Mouse (Mus musculus) thymus, postnatal 25 days (tissue): ENCODE data around the gene G3bp1.

ENCODE experiments used
- DNase-seq: peaks from one replicate; pipeline ENCODE4 v3.0.0; 2022

G3bp1 gene

DNA sequence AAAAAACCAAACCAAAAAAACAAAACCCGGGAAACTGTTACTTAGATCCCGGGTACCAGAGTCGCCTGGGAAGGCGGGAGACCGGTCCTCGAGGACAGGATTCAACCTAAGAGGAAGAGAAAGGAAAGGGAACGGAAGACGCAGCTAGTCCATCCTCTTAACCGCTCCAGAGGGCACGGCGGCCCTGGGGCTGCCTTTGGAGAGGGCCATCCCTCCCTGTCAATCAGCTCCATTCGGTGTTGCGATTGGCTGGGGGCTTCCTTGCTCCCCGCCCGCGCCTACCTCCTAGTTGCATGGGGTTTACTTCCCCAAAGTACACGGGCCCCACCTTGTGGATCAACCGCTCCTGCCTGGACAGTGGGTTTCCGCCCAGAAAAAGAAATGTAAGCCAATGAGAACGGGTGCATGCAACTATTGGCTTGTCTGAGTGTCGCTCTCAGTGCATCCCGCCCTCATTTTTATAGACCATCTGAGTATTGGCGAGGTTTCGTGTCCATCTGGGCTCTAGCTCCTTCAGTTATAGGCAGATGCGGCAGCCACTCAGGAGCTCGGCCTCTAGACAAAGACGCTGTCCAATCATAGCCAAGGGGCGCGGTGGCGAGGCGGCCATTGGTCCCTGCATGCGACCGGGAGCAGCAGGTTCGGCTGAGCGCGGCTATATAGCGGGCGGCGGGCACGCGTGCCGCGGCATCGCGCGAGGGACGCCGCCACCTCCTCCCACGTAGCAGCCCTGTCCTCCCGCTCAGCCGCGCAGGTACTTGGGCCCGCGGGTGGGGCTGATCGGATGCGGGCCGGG lies at the start of gene G3bp1:
Gene G3bp1 (plus strand): TSS at position 638 of the 796 bp plus-strand sequence.
- DNase-seq, result peak; percentile 99

DNA sequence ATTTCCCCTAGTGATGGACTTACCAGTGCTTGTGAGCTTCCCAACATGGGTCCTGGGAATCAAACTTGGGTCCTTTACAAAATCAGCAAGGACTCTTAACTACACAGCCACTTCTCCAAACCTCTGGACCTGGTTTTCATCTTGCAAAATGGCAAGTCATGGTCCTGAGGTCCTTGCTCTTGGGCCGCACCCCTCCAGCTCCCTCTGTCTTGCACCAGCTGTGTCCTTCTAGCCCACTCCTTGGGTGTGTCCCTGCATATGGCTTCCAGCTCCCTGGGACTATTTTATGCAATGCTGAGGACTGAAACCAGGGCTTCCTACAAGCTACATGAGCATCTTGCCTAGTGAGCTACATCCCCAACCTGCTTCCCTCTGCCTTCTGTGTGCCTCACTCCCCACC lies 46.5 kb upstream of the G3bp1 start, which contains the start of gene Sparc:
Gene Sparc (minus strand): TSS at position 206 of the 400 bp plus-strand sequence.
- no peak for DNase-seq

DNA sequence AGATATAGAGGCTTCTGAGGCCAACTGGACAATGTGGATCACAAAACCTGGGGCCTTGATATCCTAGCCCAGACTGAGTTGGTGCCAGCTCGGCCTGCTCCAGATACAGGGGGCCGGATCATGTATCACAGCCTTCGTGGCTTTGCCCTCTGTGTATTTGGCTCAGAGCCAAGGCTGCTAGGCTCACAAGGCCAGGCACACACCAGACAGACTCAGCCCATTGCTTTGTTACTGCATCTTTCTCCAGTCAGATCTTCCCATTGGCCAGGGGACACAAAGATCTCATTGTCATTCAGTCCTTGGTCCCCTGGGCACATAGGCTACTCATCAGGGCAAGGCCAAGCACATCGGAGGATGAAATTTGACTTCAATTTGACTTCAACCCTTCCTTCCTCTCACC lies 45.7 kb upstream of the G3bp1 start:
- no peak for DNase-seq

DNA sequence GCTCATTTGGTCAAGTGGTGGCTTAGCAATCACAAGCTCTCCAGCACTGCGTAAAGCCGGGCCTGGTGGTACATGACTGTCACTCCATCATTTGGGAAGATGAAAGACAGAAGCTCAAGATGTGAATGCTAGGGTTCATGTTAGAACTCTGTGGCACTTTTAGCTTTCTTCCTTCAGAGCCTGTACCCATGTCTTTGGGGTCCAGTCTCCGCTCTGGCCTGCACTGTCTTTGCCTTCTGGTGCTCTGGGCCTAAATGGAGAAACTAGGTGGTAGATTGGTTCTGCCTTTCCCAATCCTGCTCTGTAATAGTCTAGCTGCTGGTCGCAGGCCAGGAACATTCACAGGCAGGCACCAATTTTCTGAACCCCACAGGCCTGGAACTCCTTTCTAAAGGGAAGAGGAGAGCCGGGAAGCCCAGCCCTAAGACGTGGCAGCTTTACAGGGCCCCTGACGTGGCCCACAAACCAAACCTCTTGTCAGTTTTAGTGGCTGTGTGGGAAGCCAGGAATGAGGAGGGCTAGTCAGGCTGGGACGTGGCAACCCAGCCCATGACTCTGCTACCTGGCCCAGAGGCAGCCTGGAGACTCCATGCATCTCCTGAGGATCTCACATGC lies 44.6 kb upstream of the G3bp1 start:
- DNase-seq, result no peak

DNA sequence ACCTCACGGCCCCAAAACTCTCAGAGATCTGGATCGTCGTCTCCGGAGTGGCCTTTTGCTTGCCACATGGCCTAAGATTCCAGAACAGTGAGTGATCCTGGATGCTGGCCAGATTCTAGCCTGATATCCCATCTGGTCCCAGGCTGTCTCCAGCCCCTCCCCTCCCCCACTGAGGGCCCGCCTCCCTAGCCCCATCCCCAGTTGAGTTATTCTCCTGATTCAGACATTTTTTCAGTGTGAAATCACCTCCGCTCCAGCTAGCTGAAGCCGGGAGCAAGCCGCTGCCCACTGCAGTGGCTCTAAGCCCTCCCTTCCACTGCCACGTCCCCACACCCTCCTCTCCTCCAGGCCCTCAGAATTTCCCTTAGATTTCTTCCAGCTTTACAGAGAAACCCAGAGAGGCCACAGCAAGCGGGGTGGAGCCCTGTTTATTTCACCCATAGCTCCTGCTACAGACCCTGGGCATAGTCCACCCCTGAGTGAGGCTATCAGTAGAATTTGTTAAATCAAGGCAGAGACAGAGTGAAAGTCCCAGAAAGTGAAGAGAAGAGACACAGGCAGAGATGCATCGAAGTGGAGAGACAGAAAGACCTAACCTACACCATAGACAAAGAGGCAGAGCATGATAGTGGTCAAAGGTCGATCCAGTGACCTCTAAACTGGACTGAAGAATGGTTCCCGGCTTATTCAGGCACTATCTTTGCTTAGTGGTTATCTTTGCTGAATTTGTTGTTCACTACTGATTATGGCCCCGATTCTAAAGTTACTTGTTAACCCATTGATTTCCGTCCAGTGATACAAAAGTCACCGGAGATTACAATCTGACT lies 41.1 kb upstream of the G3bp1 start:
- no peak for DNase-seq

DNA sequence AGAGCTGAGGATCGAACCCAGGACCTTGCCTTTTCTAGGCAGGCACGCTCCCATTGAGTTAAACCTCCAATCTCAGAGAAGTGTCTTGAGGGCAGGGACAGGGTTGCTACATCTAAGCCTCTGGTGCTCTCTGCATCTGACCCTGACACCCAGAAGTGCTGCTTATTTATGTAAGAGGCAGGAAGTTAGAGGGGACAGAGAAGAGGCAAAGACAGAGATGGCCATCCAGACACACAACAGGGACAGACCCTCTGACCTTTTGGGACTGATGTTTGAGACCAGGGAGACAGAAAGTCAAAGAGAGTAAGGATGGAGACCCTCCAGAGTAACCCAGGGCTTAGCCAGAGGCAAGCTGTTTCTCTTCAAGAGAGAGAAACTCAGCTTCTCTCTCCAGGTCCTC lies 39.5 kb upstream of the G3bp1 start:
- DNase-seq, result no peak

DNA sequence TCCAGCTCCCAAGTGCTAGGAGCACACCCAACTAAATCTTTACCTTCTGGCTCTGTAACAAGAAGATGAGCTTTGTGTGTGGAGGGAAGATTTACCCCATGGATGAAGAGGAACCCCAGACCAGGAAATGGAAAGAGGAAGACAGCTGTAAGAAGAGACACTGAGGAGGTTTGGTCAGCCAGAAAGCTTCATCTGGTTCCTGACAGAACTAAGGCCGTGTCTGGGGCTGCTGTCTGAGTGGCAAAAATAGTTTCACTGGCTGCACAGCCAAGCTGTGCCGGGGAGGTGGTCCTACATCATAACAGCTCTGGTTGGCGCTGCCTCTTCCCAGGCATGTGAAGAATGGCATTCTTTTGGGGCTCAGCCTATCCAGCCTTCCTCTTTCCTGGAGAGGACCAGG lies 36.5 kb upstream of the G3bp1 start:
- no peak for DNase-seq

DNA sequence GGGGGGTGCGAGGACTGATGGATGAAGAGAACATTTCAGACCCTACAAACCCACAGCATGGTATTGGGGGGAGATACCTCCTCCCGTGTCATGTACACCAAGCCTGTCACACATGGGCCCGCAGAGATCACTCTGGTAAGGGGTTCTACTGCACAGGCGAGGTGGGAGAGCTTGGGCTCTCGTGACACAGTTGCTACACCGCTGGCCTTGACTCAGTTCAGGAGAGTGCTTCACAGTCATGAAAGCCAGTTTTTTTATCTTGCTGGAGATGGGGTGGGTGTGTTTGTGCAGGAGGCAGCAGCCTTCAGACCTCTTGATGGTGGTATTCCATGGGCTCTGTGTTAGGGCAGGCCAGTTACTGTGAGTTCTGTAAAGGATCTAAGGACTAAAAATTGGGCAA lies 33.4 kb upstream of the G3bp1 start:
- no peak for DNase-seq

DNA sequence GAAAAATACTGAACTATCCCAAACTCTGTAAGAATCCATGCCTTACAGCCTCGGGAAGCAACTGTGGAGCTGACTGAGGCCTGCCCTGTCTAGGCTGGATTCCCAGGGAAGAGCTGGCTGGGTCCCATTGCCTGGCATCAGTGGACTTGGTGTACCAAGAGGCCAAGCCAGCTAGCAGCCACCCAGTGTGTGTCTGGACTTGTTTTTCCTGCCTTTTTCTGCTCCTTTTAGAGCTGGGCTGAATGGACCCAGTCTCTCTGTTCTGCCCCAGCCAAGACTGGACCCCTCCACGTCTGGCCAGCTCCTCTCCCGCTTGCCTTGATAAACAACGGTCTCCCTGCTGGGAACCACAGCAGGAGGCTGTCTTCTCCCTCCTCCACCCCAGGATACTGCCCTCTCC lies 31.5 kb upstream of the G3bp1 start:
- DNase-seq, result no peak

DNA sequence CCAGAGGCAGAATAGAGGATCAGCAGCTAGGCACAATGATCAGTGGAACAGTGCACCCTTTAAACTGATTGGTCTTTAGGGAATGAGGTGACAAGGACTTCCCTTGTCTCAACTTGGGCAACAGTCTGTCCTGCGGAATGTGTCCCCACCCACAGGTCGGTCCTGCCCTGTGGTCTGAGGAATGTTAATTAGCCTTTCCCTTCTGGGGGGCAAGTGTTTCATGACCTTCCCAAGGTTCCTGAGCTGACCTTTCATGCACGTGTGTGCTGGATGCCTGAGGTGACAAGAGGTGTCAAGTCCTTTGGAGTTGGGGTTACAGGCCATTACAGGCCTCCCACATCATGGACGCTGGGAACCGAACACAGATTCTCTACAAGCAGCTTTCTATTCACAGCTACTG lies 29.8 kb upstream of the G3bp1 start:
- DNase-seq, result no peak

DNA sequence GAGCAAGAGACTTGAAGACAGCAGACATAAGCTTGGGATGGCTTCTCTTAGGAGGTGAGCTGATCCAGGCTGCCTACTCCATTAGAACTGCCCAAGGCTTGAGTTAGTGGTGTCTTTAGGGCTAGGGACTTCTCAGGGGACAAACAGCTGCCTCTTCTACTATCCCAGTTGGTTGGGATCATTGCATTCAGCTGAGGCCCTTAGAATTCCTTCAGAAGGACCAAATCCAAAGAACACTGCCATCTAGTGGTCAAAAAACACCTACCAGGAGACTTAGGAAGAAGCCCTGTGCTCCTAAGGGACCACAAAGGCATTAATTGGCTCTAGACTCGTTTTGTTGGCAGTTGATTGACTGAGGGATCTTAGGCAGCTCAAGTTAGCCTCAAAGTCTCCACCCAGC lies 24.7 kb upstream of the G3bp1 start:
- no peak for DNase-seq

DNA sequence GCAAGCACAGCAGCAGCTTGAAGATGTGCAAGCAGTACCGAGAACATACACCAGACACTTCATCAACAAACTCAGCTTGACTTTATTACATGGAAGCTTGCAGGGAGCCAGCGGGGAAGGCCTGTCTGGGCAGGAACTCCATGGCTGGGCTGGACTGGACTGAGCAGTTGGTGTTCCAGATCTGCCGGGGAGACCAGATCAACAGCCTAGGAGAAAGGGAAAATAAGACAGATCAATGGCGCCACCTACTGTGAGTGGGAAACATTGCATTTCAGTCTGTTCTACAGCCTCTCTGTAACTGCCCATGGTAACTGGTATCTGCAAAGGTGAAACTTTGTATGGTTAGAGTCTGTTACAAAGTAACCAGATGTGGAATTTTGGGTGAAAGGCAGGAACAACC lies 22.9 kb upstream of the G3bp1 start:
- DNase-seq, result peak; percentile 57

DNA sequence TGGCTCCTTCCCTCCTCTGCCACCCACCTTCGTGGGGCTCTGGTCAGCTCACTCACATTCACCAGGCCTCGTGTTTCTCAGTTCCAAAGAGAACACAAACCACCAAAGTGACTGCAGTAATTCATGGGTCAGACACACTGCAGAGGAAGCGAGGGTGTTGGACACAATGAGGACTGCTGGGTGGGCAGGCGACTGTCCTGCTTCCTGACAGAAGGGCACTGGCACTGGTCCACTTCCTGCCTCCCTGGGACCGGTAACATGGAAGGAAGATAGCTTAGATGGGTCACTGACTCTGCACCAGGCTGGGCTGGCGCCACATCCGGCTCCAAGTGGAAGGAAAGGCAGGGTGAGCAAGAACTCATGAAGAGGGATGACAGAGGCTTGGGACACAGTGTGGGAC lies 20.0 kb upstream of the G3bp1 start:
- no peak for DNase-seq

DNA sequence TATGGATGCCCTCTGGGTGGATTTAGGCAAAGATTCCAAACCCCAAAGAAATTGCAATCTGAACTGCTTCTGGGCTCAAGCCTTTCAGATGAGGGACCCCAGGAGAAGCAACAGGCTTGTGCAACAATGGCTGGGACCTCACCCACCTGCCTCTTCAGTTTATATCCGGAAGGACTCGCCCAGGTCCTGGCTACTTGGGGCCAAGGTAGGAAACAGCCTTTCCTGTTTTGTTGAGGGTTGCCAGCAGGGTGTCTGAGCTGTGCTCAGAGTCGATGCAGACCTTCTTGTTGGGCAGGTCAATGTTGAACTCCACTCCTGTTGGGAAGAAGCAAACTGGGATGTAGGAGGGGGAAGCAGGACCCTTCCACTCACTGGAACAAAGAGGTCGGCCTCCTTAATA lies 19.2 kb upstream of the G3bp1 start:
- DNase-seq, result no peak

DNA sequence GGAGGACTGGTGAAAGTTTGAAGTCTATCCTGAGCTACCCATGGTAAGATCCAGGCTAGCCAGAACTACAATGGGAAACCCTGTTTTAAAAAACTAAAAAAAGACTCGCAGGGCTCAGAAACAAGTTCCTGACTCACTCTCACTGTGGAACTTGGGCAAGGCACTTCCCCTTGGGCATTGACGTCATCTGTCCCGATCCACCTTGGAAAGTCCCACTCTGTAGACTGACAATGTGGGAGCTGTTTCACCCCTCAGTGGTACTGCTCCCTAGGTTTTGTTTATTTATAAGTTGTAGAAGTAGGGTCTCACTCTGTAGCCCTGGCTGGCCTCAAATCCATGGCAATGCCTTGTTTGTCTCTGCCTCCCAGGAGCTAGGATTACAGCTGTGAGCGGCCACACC lies 15.8 kb upstream of the G3bp1 start:
- no peak for DNase-seq

DNA sequence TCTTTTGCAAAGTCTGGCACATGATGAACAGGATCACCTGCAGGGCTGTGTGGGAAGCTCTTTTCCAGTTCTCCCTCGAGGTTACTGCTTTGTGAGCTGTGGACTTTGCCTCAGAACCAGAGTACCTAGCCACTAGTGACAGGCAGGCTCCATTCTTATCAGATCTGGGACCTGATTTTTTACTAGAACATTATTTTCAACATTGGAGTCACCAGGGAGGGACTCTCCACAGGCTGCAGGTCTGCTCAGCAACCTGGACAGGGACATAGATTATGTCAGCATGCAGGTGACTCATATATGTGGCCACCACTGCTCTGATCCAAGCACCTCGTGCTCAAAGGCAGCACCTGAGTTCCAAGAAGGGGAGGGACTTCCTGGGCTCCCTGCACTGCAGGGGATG lies 14.3 kb upstream of the G3bp1 start:
- no peak for DNase-seq

DNA sequence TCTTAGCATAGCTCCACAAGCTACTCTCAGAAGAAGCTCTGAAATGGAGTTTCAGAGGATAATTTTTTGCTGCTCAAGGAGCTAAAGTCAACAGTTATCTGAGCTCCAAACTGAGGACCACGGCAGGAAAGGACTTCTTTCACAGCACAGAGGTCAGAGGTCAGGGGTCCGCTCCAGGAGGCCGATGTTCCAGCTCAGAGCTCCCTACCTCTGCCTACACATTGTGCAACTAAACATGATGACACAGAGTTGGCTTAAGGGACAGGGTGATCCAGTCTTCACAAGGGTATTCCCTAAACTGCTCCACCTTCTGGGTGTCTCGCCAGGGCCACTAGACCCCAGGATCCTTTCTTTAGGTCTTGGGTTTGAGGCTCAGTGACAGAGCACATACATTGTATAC lies 11.0 kb upstream of the G3bp1 start:
- DNase-seq, result no peak

DNA sequence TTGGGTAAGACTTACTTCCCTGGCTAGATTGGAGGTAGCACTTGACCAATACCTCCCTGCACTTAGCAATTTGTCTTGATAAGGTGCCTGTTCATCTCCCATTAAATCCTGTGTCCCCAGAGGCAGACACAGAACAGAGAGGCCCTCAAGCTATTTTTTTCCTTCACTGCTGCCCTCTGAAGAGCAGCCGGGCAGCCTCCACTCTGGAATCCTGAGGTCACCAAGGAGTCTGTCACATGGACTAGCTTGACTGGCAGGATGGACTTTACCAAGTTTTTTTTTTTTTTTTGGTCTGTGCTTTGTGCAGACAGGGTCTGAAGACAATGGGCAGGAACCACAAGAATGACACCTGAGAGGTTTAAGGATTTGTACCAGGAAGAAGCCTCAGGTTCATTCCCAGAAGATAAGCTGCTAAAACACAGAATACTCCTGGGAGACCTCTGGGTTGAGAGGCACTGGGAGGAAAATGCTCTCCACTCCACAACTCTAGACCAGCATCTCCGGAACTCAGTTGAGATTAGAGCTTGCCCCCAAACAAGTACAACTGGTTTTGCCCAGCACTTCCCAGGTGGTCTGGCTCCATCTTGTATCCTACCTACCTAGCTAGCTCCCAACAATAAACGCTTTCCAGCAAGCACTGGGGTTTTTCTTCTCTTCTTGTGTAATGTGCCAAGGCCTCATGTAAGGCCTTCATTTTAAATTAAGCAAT lies 9.5 kb upstream of the G3bp1 start:
- DNase-seq, result no peak

DNA sequence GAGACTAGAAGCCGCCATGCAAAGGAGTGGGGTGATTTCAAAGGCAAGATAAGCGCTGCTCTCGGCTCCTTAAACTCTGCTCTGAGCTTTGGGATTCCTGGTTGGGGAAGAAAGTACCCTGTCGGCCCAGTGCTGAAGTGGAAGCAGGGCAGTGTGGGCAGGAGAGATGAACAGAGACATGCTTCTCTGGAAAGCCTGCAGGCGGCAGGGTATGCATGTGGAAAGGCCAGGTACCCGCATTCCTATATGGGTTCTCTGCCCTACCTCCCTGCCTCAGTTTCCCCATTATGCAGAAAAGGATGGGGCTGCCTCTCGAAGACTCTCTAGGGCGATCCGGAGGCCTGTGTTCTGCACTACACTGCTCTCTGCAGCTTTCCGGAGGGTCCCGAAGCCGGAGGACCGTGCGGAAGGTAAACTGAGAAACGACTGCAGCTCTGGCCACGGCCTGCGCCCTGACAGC lies 8.9 kb upstream of the G3bp1 start:
- no peak for DNase-seq

DNA sequence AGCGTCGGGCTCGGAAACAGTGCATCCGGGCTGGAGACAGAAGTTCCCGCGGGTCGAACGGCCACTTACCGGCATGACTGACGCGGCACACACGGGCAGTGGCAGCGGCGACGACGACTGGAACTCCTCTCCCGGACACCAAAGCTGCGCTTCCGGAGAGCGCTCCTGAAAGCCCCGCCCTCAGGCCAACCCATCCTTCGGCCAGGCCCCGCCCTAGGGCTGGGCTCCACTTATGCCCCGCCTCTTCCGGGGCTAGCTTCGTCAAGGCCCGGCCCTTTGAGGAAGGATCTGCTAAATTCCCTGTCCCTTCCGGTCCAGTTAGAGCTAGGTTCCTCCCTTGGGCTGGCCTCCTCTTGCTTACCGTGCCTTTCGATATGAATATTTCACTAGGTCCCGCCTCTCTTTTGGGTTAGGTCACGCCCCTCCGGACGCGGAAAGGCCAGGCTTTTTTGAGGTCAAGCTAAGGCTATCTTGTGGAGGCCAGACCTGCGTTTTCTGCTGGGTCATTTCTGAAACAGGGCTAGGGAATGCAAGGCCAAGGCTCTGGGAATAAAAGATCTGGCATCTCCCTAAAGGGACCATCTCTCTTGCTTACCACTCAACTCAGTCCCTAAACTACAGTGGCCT lies 8.4 kb upstream of the G3bp1 start, which contains the start of gene Atox1:
Gene Atox1 (minus strand): TSS at position 221 of the 627 bp plus-strand sequence.
- peak; percentile 90 for DNase-seq

DNA sequence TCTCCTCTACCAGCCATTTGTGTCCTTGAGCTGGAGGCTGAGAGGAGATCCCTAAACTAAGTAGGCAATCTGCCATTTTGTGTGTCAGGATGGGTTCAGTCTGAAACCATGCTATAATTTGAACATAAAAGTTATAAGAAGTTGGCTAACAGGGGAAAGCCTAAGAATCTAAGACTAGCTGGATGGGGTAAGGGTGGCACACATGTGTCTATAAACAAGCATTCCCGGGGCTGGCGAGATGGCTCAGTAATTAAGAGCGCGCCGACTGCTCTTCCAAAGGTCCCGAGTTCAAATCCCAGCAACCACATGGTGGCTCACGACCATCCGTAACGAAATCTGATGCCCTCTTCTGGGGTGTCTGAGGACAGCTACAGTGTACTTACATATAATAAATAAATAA lies 7.3 kb upstream of the G3bp1 start:
- DNase-seq, result no peak

DNA sequence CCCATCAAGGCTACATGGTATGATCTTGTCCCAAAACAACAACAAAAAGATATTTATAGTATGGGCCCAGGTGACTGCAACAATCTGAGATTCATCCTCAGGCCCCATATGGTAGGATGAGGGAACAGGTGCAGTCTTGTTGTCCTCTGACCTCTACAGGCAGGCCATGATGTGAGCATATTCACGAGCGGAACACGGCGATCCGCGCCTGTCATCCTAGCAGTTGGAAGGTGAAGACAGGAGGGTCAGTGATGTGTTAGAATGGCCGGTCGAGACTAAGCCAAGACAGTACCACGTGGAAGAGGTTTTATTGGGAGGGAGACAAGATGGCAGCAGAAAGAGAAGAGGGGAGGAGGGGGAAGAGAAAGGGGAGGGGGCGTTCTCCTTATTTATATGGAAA lies 4.8 kb upstream of the G3bp1 start:
- no peak for DNase-seq

DNA sequence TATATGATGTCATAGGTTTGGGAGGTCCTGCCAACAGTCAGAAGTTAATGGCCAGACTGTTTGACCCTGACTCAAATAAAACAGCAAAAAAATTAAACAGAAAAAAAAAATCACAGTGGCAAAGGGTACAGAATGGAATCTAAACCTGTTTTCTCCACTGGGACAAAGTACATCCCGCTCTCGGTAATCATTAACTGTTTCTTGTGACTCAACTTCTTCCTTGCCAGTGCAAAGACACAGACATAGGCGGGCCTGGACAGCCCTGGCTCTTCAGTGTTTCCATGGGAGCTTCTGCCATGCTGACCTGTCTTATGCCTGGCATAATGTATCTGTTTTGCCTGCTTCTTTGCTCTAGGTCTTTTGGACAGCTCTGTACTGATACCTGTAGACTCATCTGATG lies 4.3 kb upstream of the G3bp1 start:
- no peak for DNase-seq
